Mouse (Mus musculus) limb, embryonic 10.5 days (tissue): Measurements from ENCODE around the gene Inca1. TPM values are rescaled to one million over a fixed set of nuclear protein-coding genes. Genes with fewer than 3 reads are reported as not detected.

Source experiments
- DNase-seq: peaks from one replicate; pipeline ENCODE4 v3.0.0-alpha.2; 2017; ENCODE audit warnings: low spot score
- H3K27ac ChIP-seq: fragments of 300-500 bp; sonication (generic); 2 replicates; pipeline ENCODE4 v1.5.1; 2016; ENCODE audit warnings: mild to moderate bottlenecking
- H3K27me3 ChIP-seq: fragments of 300-500 bp; sonication (generic); 2 replicates; pipeline ENCODE4 v1.6.1; 2016; ENCODE audit warnings: low read depth, mild to moderate bottlenecking; ENCODE audit not compliant: poor library complexity, severe bottlenecking
- H3K36me3 ChIP-seq: fragments of 300-500 bp; sonication (generic); 2 replicates; pipeline ENCODE4 v1.6.1; 2016; ENCODE audit warnings: mild to moderate bottlenecking, moderate library complexity
- H3K4me1 ChIP-seq: fragments of 300-500 bp; sonication (generic); 2 replicates; pipeline ENCODE4 v1.6.1; 2016
- H3K4me3 ChIP-seq: fragments of 300-500 bp; sonication (generic); 2 replicates; pipeline ENCODE4 v1.5.1; 2016; ENCODE audit warnings: mild to moderate bottlenecking, moderate library complexity
- H3K9me3 ChIP-seq: fragments of 300-500 bp; sonication (generic); replicated peaks from 2 replicates; pipeline ENCODE4 v1.6.1; 2016; ENCODE audit warnings: mild to moderate bottlenecking
- WGBS: fragments of 180-500 bp; shearing (Covaris S2); methylation state at CpG from one replicate; pipeline ENCODE4 v1.1.7; 2016; 5-methylcytosine and 5-hydroxymethylcytosine counted together
- polyA plus RNA-seq: library from polyadenylated mRNA; unstranded; fragments of >200 nt; fragmentation: Nextera tagmentation; extraction: Ambion mirVana; gene quantifications from 2 replicates; pipeline ENCODE4 v1.2.1, GENCODE M21; 2016

Gene Inca1
- 1.1 and 1.2 TPM in 2 replicates for polyA plus RNA-seq

DNA sequence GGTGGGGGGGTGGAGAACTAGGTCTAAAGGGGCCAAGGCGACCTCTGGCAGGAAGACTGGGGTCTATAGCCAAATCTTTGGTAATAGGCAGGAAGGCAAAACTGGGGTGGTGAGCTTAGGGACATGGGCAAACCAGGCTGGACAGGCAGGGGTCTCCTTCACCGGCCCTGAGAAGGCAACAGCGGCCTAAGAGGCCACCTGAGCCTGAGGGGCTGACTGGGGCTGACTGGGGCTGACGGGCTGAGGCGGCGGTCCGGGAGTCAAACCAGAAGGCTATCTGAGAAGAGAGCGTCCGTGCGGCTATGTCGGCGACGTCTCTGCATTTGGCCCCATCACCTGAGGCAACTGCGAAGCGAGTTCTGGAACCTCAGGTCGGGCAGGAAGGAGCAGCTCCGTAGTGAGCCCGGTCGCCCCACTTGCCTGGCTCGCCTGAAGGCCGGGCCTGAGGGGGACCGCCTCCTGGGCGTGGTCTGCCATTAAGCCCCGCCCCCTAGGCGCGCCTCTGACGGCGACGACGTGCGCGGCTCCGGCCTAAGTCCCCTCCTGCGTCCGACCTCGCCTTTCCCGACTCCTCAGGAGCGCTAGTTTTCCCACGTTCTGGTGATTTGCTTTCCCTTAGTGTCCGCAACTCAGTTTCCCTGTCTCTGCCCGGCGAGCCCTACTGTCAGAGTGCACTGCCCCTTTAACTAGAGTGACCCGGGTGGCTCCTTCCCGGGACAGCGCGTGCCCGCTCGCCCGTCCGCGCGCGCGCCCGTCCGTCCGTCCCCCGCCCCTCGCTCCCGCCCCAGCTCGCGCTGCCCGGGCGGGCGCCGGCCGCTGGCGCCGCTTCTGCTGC, at the start of gene Inca1, which contains the start of gene Kif1c:
Gene Inca1, minus strand, starts transcription at position 434 of the 835 bp plus-strand sequence.
Gene Kif1c, plus strand, starts transcription at position 827 of the 835 bp plus-strand sequence.
- 1% methylated on average over 69 of the region's 69 CpGs for WGBS
- peak; percentile 96 for DNase-seq
- no peaks in the 10 kb centered on the region for H3K27me3 ChIP-seq

DNA sequence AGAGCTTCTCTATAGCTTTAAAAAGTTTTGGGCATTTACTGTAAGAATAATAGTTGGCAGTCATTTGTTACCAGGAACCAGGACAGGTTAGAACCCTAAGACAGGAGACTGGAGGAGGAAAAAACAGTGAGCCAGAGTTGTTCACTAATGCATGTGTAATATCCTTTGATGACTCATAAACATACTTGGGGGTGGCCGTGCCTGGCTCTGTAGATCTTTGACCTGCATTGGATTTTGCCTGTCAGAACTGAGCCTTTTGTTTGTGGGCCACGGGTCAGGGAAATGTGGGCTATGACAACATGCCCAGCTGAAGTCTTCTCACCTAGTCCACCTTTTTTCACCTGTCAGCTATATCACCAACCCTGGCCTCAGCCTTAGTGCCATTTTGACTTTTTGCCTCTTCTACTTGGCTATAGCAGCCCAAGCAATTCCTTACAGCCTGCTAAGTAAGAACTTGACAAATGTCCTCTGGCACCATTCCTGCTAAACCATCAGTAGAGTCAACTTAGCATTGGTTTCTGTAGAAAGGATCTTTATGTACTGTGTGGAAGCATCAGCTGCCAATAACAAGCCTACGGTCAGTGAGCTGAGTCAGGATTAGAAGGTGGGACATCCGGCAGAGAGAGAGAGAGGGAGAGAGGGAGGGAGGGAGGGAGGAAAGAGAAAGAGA, 48.1 kb upstream of the Inca1 start:
- no peak overlapping the region for H3K4me3 ChIP-seq
- H3K9me3 ChIP-seq = no peaks in the 10 kb centered on the region
- no peaks in the 10 kb centered on the region for H3K27me3 ChIP-seq
- WGBS = 90% methylated on average over 4 of the region's 4 CpGs
- H3K4me1 ChIP-seq = peaks cover 4% of the 10 kb centered on the region; the same call in 1 of the 2 replicates
- H3K27ac ChIP-seq = no peak overlapping the region
- no peaks in the 10 kb centered on the region for H3K36me3 ChIP-seq
- DNase-seq = no peak

More for the DNA sequence above, at the start of gene Inca1, which contains the start of gene Kif1c:
- H3K4me3 ChIP-seq = peak within 1 kb of the TSS; percentile 96
- no peaks in the 10 kb centered on the region for H3K9me3 ChIP-seq
- H3K36me3 ChIP-seq = peaks cover 28% of the 10 kb centered on the region
- peak within 1 kb of the TSS; percentile 96 for H3K27ac ChIP-seq
- peaks cover 34% of the 10 kb centered on the region for H3K4me1 ChIP-seq

DNA sequence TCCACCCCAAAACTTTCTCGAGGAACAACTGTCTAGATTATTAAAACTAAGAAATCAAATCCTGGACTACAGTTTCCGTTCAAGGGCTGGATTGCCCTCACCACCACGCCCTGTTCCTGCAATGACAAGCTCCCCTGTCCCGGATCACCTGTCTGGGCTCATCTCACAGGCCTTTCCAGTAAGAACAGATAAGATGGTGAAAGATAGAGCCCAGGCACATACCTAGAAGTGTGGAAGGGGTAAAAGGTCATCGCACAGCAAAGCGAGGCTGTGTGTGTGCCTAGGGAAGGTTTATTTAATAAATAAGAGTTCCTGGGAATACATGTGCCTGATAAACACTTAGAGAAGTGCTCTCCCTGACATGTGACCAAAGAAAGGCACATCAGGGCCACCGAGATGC, 45.7 kb upstream of the Inca1 start:
- 88% methylated on average over 7 of the region's 7 CpGs for WGBS

DNA sequence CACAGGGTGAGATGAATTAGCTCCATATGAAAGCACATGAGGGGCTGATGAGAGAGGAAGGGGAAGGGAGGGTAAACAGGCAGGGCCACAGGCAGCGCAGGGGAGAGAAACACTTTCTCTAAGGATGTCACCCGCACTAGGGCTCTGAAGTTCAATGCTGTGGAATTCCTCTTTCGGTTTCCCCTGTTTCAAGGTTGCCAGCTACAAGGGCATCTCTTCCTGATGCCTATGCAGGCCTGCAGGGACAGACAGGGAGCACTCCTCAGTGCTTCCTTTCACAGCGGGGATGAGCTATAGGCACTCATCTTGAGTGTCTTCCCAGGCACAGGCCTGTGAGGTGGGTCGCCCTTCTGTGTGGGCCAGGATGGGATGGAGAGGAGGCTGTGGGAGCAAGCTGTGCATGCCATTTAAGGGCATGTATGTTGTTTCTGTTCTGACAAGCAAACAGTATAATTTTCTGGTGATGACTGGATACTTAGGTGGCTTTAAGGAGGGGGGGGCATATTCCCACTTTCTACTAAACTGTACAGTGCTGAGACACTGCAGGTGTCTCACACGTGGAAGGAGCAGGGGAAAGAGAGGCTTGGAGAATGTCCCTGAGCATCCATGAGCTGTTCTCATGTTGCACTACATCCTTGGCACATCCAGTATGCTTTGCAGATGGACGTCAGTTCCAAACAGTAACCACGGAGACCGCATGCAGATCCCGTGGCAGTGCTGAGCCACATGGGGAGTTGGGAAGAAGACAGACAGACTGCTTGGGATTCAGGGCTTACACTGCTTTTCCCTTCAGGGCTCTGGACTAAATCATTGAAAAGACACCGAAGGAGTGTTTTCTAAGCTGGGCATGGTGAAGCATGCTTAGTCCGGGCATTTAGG, 42.9 kb upstream of the Inca1 start:
- Histone ChIP-seq H3K4me3 (no peak overlapping the region), H3K4me1 (peaks cover 4% of the 10 kb centered on the region; the same call in 1 of the 2 replicates), H3K27ac (no peak overlapping the region), H3K9me3 (no peaks in the 10 kb centered on the region), H3K27me3 (no peaks in the 10 kb centered on the region), H3K36me3 (no peaks in the 10 kb centered on the region)
- WGBS = 86% methylated on average over 12 of the region's 12 CpGs
- no peak for DNase-seq

More for the DNA sequence above, 45.7 kb upstream of the Inca1 start:
- no peaks in the 10 kb centered on the region for H3K27me3 ChIP-seq
- no peak overlapping the region for H3K27ac ChIP-seq
- DNase-seq = no peak
- no peaks in the 10 kb centered on the region for H3K9me3 ChIP-seq
- no peak overlapping the region for H3K4me3 ChIP-seq
- H3K4me1 ChIP-seq = peaks cover 4% of the 10 kb centered on the region; the same call in 1 of the 2 replicates
- no peaks in the 10 kb centered on the region for H3K36me3 ChIP-seq

DNA sequence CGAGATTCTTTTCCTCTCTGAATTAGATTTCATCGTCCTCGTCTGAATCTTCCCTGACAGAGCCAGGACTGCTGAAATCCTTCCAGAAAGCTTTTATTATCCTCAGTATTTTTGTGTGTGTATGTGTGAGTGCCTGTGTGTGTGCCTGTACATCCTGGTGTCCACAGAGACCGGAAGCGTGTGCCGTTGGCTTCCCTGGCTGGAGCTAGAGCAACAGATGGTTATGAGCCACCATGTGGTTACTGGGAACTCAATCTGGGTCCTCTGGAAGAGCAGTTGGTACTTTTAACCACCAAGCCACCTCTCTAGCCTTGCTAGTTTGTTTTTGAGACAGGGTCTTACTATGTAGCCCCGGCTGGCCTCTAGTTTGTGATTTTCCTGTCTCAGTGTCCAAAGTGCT, 42.2 kb upstream of the Inca1 start:
- DNase-seq = no peak
- no peaks in the 10 kb centered on the region for H3K27me3 ChIP-seq
- whole genome bisulfite sequencing = 92% methylated on average over 7 of the region's 7 CpGs
- H3K4me3 ChIP-seq = no peak overlapping the region
- H3K9me3 ChIP-seq = no peaks in the 10 kb centered on the region
- peaks cover 4% of the 10 kb centered on the region; the same call in 1 of the 2 replicates for H3K4me1 ChIP-seq
- no peak overlapping the region for H3K27ac ChIP-seq
- no peaks in the 10 kb centered on the region for H3K36me3 ChIP-seq

DNA sequence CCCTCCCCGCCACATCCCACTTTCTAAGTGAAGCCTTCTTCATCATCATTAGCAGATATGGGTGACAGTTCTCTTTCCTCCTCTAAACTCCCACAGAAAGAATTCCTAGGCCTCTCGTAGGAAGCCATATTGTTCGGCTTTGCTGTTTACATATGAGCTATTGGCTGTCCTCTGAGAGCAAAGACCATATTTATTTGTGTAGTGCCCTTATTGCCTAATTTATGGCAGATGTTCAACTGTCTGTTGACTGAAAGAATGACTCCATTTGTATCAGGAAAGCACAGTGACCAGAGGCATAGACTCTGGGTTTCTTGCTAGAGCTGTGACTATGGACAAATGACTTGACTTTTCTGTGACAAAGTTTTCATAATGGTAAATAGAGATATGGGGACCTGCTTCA, 41.6 kb upstream of the Inca1 start:
- WGBS = 94% methylated on average over 3 of the region's 3 CpGs
- H3K4me3 ChIP-seq = no peak overlapping the region
- H3K27me3 ChIP-seq = no peaks in the 10 kb centered on the region
- H3K4me1 ChIP-seq = peaks cover 4% of the 10 kb centered on the region; the same call in 1 of the 2 replicates
- no peak overlapping the region for H3K27ac ChIP-seq
- H3K9me3 ChIP-seq = no peaks in the 10 kb centered on the region
- DNase-seq = no peak
- no peaks in the 10 kb centered on the region for H3K36me3 ChIP-seq

DNA sequence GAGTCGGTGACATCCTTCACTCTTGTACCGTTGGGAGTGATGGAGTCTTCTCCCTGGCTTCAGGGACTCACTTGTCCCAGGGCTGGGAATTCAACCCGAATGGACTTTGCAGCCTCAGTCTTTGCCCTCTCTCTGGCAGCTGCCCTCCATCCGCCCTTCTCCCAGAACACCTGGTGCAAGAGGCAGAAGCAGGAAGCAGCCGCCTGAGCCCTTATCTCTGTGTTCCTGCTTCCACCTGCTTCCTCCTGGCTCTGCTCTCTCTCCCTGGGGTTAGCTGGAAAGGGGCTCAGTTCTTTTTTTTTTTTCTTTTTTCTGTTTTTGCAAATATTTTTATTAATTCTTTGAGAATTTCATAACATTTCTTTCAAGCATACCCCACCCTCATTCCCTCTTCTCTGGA, 37.8 kb upstream of the Inca1 start:
- Histone ChIP-seq H3K27me3 (no peaks in the 10 kb centered on the region), H3K4me3 (no peak overlapping the region), H3K9me3 (no peaks in the 10 kb centered on the region), H3K4me1 (peaks cover 12% of the 10 kb centered on the region), H3K36me3 (no peaks in the 10 kb centered on the region), H3K27ac (no peak overlapping the region)
- no peak for DNase-seq
- 64% methylated on average over 5 of the region's 5 CpGs for whole genome bisulfite sequencing

DNA sequence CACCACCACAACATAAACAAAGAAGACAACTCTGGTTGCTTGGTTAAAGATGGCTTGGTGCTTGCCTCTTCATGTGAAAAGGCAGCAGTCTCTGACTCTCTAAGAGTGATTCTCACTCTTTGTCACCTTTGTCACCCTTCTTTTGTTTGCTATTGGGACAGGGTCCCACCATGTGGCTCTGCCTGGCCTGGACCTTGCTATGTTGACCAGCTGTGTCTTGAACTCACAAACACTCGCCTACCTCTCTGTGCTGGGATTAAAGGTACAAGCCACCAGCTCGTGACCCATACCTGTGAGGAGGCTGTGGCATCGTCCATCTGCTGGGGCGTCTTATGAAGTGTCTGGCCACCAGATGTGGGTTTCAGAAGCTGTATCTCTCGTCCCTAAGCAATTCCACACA, 33.3 kb upstream of the Inca1 start:
- H3K4me3 ChIP-seq = no peak overlapping the region
- H3K9me3 ChIP-seq = no peaks in the 10 kb centered on the region
- no peaks in the 10 kb centered on the region for H3K27me3 ChIP-seq
- peaks cover 13% of the 10 kb centered on the region for H3K36me3 ChIP-seq
- DNase-seq = no peak
- 0 out of 2 replicates have a peak overlapping the region, but pooled peaks have one; percentile 19 for H3K27ac ChIP-seq
- peaks cover 15% of the 10 kb centered on the region for H3K4me1 ChIP-seq
- WGBS = 32% methylated on average over 5 of the region's 5 CpGs

DNA sequence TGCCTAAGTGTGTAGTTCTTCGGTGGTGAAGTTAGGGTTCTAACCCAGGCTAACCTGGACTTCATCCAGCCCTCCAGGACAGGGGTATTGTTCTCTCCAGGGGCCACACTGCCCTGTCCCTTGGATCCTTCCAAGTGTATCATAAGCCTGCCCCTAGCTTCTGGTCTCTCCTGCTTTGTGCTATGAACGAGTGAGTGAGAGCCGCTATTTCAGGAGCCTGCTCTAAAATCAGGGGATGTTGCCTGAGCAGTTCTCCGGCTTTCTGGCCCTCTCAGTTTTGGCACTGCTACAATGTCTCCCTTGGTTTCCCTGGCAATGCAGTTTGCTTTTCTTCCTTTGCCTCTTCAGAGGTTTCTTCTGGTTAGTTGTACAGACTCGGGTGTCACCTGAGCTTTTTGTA, 31.2 kb upstream of the Inca1 start:
- Histone ChIP-seq H3K27me3 (no peaks in the 10 kb centered on the region), H3K27ac (no peak overlapping the region), H3K4me3 (no peak overlapping the region), H3K4me1 (peaks cover 15% of the 10 kb centered on the region), H3K9me3 (no peaks in the 10 kb centered on the region), H3K36me3 (peaks cover 34% of the 10 kb centered on the region)
- DNase-seq = no peak
- 82% methylated on average over 5 of the region's 5 CpGs for WGBS

DNA sequence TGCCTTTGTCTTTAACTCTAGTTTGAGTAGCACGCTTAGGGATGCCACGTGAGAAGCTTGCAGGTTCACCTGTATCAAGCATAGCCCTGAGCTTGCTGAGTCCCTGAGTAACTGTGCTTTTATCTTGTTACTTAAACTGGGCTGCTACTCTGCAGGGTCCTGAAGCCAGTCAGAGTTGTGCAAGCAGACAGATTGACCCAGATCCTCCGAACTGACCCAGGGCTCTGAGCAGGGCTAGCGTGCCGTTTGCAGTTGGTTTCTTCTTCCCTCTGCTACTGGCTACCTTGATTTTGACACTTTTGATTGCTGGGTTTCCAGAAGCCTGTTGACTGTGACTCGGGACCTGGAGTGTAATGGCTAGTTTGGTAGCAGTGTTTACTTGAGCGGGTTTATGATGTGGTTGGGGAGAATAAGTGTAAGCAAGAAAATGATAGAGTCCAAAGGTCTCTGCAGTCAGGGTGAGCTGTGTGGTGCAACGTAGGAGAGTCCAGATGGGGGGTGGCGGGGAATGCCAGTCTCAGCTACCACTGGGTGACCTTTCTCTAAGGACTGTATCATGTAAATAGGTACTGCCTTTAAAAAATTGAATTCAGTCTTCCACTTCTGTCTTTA, 30.6 kb upstream of the Inca1 start:
- DNase-seq = no peak
- Histone ChIP-seq H3K4me3 (no peak overlapping the region), H3K4me1 (peaks cover 15% of the 10 kb centered on the region), H3K9me3 (no peaks in the 10 kb centered on the region), H3K27ac (no peak overlapping the region), H3K27me3 (no peaks in the 10 kb centered on the region), H3K36me3 (peaks cover 40% of the 10 kb centered on the region)
- WGBS = 80% methylated on average over 9 of the region's 9 CpGs

DNA sequence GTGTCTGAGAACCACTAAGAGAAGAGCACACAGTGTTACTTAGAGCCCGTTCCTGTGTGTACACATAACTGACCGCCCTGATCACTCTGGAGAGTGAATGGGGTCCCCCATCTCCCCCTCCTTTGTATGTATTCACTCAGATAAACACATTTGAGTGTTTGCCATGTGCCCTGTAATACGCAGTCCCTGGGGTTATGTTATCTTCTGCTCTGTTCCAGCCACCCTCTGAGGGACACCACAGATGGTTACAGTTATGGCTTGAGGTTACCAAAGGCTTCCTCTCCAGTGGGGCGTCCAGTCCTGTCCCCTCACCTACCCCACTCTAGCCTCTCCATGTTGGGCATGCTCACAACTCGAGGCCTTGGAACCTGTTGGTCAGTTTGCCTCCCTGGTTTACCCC, 27.4 kb upstream of the Inca1 start:
- peaks cover 72% of the 10 kb centered on the region for H3K36me3 ChIP-seq
- no peak overlapping the region for H3K4me3 ChIP-seq
- H3K27ac ChIP-seq = no peak overlapping the region
- peaks cover 2% of the 10 kb centered on the region; the same call in 1 of the 2 replicates for H3K4me1 ChIP-seq
- no peak for DNase-seq
- no peaks in the 10 kb centered on the region for H3K27me3 ChIP-seq
- no peaks in the 10 kb centered on the region for H3K9me3 ChIP-seq
- 90% methylated on average over 5 of the region's 5 CpGs for WGBS

DNA sequence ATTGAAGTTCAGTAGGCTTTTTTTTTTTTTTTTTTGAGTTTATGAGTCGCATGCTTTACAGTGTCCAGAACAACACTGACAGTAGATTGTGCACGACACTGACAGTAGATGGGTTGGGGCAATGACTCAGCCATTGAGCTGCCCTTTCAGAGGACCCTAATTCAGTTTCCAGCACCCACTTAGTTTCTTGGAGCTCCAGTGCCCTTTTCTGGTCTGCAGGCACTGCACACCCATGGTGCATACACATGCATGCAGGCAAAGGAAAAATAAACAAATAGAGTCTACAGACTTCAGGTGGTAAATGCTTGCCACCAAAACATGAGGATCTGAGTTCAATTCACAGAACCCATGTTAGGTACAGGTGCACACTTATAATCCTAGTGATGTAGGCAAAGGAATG, 26.6 kb upstream of the Inca1 start:
- Histone ChIP-seq H3K4me3 (no peak overlapping the region), H3K9me3 (no peaks in the 10 kb centered on the region), H3K27ac (no peak overlapping the region), H3K36me3 (peaks cover 80% of the 10 kb centered on the region), H3K4me1 (no peaks in the 10 kb centered on the region), H3K27me3 (no peaks in the 10 kb centered on the region)
- WGBS = 88% methylated on average over 2 of the region's 2 CpGs
- no peak for DNase-seq
